Comparison of ENCODE assay signal across 15 mouse cellular contexts in genomic region chr4:46370406-46370805, GRCm38 (mm10). TPM values are rescaled to one million over a fixed set of nuclear protein-coding genes. Genes with fewer than 3 reads are reported as not detected.
A peak's percentile ranks its signal among the peaks of the same experiment; 100 is the strongest.
DNase-seq lines count a peak whose midpoint lies in the region; ATAC-seq lines count a peak whose summit lies in the region.
"Had no signal": no experiment of that assay in that cellular context is flagged by ENCODE, and none has a peak within 500 bp of the region (broad histone marks: within the 10 kb centered on the region; RNA-seq: fewer than 3 reads in every experiment).

No protein-coding gene starts in this region.

- peak; percentile 27 for ATAC-seq in granulocyte monocyte progenitor cell, adult 5-6 weeks (replicated peaks; ENCODE audit: poor library complexity, severe bottlenecking)
- no peak for ATAC-seq in hindbrain, embryonic 11.5 days (ENCODE audit: low FRiP score)

- peak; percentile 11 to 31 for DNase-seq in lung, adult 18-20 months
- no peak for DNase-seq in lung, postnatal 14 days
- peak; percentile 77 for DNase-seq in adrenal gland, adult 2 months
- DNase-seq in yolk sac, embryonic 10.5 days (ENCODE audit: low spot score) = peak; percentile 18
- no peak for DNase-seq in retina, embryonic 14.5 days (ENCODE audit: low spot score)
- DNase-seq in hindbrain, embryonic 11.5 days (ENCODE audit: low spot score) = no peak
- DNase-seq: thymus, postnatal 14 days had no signal

- H3K9ac ChIP-seq in hindbrain, embryonic 11.5 days (ENCODE audit: low read depth, low read length) = no peak overlapping the region
- H3K9ac ChIP-seq: liver, embryonic 15.5 days had no signal

- 49% methylated on average over 5 of the region's 6 CpGs for WGBS in hindbrain, embryonic 11.5 days

- no peaks in the 10 kb centered on the region; the same call in none of the 2 replicates for H3K27me3 ChIP-seq in hindbrain, embryonic 11.5 days (ENCODE audit: control insufficient read depth, insufficient read depth, low read length)
- H3K27me3 ChIP-seq: neural tube, embryonic 12.5 days had no signal

- no peak overlapping the region for H3K27ac ChIP-seq in hindbrain, embryonic 11.5 days (ENCODE audit: low read depth, low read length)
- H3K27ac ChIP-seq: liver, embryonic 15.5 days; midbrain, embryonic 15.5 days; neural tube, embryonic 12.5 days had no signal

- H3K9me3 ChIP-seq in hindbrain, embryonic 11.5 days (ENCODE audit: control insufficient read depth, low read length) = no peaks in the 10 kb centered on the region
- H3K9me3 ChIP-seq: liver, embryonic 15.5 days; midbrain, embryonic 15.5 days; neural tube, embryonic 12.5 days had no signal

- no peak overlapping the region for H3K4me3 ChIP-seq in hindbrain, embryonic 11.5 days (ENCODE audit: low read depth, low read length)
- H3K4me3 ChIP-seq: midbrain, embryonic 15.5 days; neural tube, embryonic 12.5 days had no signal

- H3K4me1 ChIP-seq in hindbrain, embryonic 11.5 days (replicated peaks; ENCODE audit: control insufficient read depth, insufficient read depth, low read length) = 0 out of 2 replicates have a peak, but pooled peaks cover 4% of the 10 kb centered on the region

- H3K36me3 ChIP-seq in hindbrain, embryonic 11.5 days (ENCODE audit: control insufficient read depth, insufficient read depth, low read length) = no peaks in the 10 kb centered on the region
- H3K36me3 ChIP-seq: midbrain, embryonic 15.5 days; neural tube, embryonic 12.5 days had no signal

- H3K4me2 ChIP-seq in hindbrain, embryonic 11.5 days (replicated peaks; ENCODE audit: low read depth, low read length) = no peak overlapping the region

RNA-seq across cellular contexts. Expression of gene Trmo, which starts 18.8 kb away (rescaled TPM):
- total RNA-seq in adrenal gland, adult 2 months (2021) = 1 to 10 TPM; 4.8 to 7.1 TPM
- polyA plus RNA-seq in adrenal gland, adult 2 months (2012; rRNA removed) = 2.5 and 4.3 TPM in 2 replicates
- total RNA-seq in granulocyte monocyte progenitor cell, adult 5-6 weeks (2014; fragmentation: Nextera tagmentation) = 11.1 and 13.3 TPM in 2 replicates
- 11.8 and 12.7 TPM in 2 replicates for total RNA-seq in granulocyte monocyte progenitor cell, adult 5-6 weeks (2017)
- polyA plus RNA-seq in hindbrain, embryonic 11.5 days (2014; fragmentation: Nextera tagmentation; extraction: Ambion mirVana) = 9.9 and 10.6 TPM in 2 replicates

RNA-seq across cellular contexts. Expression of gene Foxe1, which starts 27.0 kb away (rescaled TPM):
- not detected for total RNA-seq in adrenal gland, adult 2 months (2021)
- 0.42 and 0.44 TPM in 2 replicates for polyA plus RNA-seq in adrenal gland, adult 2 months (2012; rRNA removed)
- not detected in 2 replicates for total RNA-seq in granulocyte monocyte progenitor cell, adult 5-6 weeks (2014; fragmentation: Nextera tagmentation)
- total RNA-seq in granulocyte monocyte progenitor cell, adult 5-6 weeks (2017) = 0.26 TPM in 1 of 2 replicates, not detected in the other
- 0.08 and 0.48 TPM in 2 replicates for polyA plus RNA-seq in hindbrain, embryonic 11.5 days (2014; fragmentation: Nextera tagmentation; extraction: Ambion mirVana)
- total RNA-seq: left cerebral cortex, postnatal 14 days had no signal
- polyA plus RNA-seq: cortical plate, adult 2 months; intestine, embryonic 14.5 days; large intestine, adult 2 months; liver, embryonic 15.5 days; midbrain, embryonic 15.5 days; neural tube, embryonic 12.5 days had no signal

RNA-seq across cellular contexts. Expression of gene Hemgn, which starts 42.9 kb away (rescaled TPM):
- not detected for total RNA-seq in adrenal gland, adult 2 months (2021)
- not detected in 2 replicates for polyA plus RNA-seq in adrenal gland, adult 2 months (2012; rRNA removed)
- 0.45 and 1.2 TPM in 2 replicates for total RNA-seq in granulocyte monocyte progenitor cell, adult 5-6 weeks (2014; fragmentation: Nextera tagmentation)
- total RNA-seq in granulocyte monocyte progenitor cell, adult 5-6 weeks (2017) = 2.2 and 3.0 TPM in 2 replicates
- polyA plus RNA-seq in hindbrain, embryonic 11.5 days (2014; fragmentation: Nextera tagmentation; extraction: Ambion mirVana) = 16.1 and 22.3 TPM in 2 replicates
- total RNA-seq: left cerebral cortex, postnatal 14 days had no signal
- polyA plus RNA-seq: cortical plate, adult 2 months had no signal

Comparison
In these comparisons a context has a peak if more than half of its experiments do, and no peak if none do; other contexts are left out.
1. DNase-seq: peak in lung, adult 18-20 months (2 of 2), adrenal gland, adult 2 months (single experiment) and yolk sac, embryonic 10.5 days (single experiment); none in lung, postnatal 14 days (single experiment), retina, embryonic 14.5 days (single experiment) and hindbrain, embryonic 11.5 days (single experiment).